Mouse (Mus musculus) MEL (cell line): ENCODE data around the gene Mybphl. TPM values are rescaled to one million over a fixed set of nuclear protein-coding genes. Genes with fewer than 3 reads are reported as not detected.

ENCODE experiments used
- DNase-seq: peaks from one replicate; pipeline ENCODE4 v3.0.0; 2011; ENCODE audit warnings: low read depth, low spot score
- H3K27ac ChIP-seq: 2 replicates; pipeline ENCODE4 v1.5.1; 2012; ENCODE audit warnings: low read depth, mild to moderate bottlenecking, control low read depth, low read length, moderate library complexity; ENCODE audit not compliant: control insufficient read depth
- H3K27me3 ChIP-seq, 2 experiments: fragments of 150-350 bp in 1 of 2; sonication (generic) in 1 of 2; 2 replicates each; pipeline ENCODE4 v1.6.1; 2012; ENCODE audit warnings: low read length in 2 of 2, mild to moderate bottlenecking in 2 of 2, improper control_type of control experiment in 1 of 2, moderate library complexity in 1 of 2; ENCODE audit not compliant: insufficient read depth in 2 of 2, control insufficient read depth in 1 of 2
- H3K36me3 ChIP-seq, 2 experiments: 2 replicates each; pipeline ENCODE4 v1.6.1; 2012 to 2014; ENCODE audit warnings: low read length in 2 of 2, improper control_type of control experiment in 1 of 2, inconsistent platforms in 1 of 2, mild to moderate bottlenecking in 1 of 2; ENCODE audit not compliant: insufficient read depth in 2 of 2, control insufficient read depth in 1 of 2
- H3K4me1 ChIP-seq, 2 experiments: fragments of 150-350 bp in 1 of 2; sonication (generic) in 1 of 2; 2 replicates each; pipeline ENCODE4 v1.6.1; 2012; ENCODE audit warnings: low read length in 2 of 2, improper control_type of control experiment in 1 of 2, mild to moderate bottlenecking in 1 of 2; ENCODE audit not compliant: insufficient read depth in 2 of 2, control insufficient read depth in 1 of 2
- H3K4me3 ChIP-seq, 2 experiments: fragments of 150-350 bp in 1 of 2; sonication (generic) in 1 of 2; 2 replicates each; pipeline ENCODE4 v1.5.1; 2012; ENCODE audit warnings: low read depth in 2 of 2, low read length in 2 of 2, mild to moderate bottlenecking in 2 of 2, moderate library complexity in 2 of 2, control low read depth in 1 of 2, improper control_type of control experiment in 1 of 2; ENCODE audit not compliant: control insufficient read depth in 1 of 2, insufficient read depth in 1 of 2
- H3K79me2 ChIP-seq: 2 replicates; pipeline ENCODE4 v1.6.1; 2012; ENCODE audit warnings: mild to moderate bottlenecking, low read length, moderate library complexity; ENCODE audit not compliant: control insufficient read depth, poor library complexity, insufficient read depth
- H3K9ac ChIP-seq: 2 replicates; pipeline ENCODE4 v1.6.1; 2012; ENCODE audit warnings: low read depth, mild to moderate bottlenecking, control low read depth, low read length, moderate library complexity; ENCODE audit not compliant: control insufficient read depth, poor library complexity, severe bottlenecking
- H3K9me3 ChIP-seq: fragments of 150-350 bp; sonication (generic); replicated peaks from 2 replicates; pipeline ENCODE4 v1.6.1; 2012; ENCODE audit warnings: mild to moderate bottlenecking, low read length, improper control_type of control experiment, moderate library complexity; ENCODE audit not compliant: insufficient read depth
- CHD2 ChIP-seq: IDR thresholded peaks from 2 replicates; pipeline ENCODE4 v1.6.1; 2011; ENCODE audit warnings: low read length, improper control_type of control experiment
- EP300 ChIP-seq, 2 experiments: IDR thresholded peaks; 2 replicates each; pipeline ENCODE4 v1.6.1; 2011; ENCODE audit warnings: improper control_type of control experiment in 2 of 2, low read length in 2 of 2, low read depth in 1 of 2, mild to moderate bottlenecking in 1 of 2
- ETS1 ChIP-seq: IDR thresholded peaks from 2 replicates; pipeline ENCODE4 v1.6.1; 2012; ENCODE audit warnings: low read depth, mild to moderate bottlenecking, inconsistent platforms, low read length, improper control_type of control experiment, moderate library complexity
- GATA1 ChIP-seq: IDR thresholded peaks from 2 replicates; pipeline ENCODE4 v1.6.1; 2011; ENCODE audit warnings: low read depth, low read length, improper control_type of control experiment
- HCFC1 ChIP-seq: IDR thresholded peaks from 2 replicates; pipeline ENCODE4 v1.6.1; 2012; ENCODE audit warnings: low read depth, mild to moderate bottlenecking, inconsistent platforms, low read length, improper control_type of control experiment, moderate library complexity
- MEF2A ChIP-seq: IDR thresholded peaks from 2 replicates; pipeline ENCODE4 v1.6.1; 2014; ENCODE audit warnings: low read depth, mild to moderate bottlenecking, inconsistent platforms, low read length, improper control_type of control experiment; ENCODE audit not compliant: poor library complexity, insufficient replicate concordance, severe bottlenecking; ENCODE audit errors: extremely low read depth
- MYB ChIP-seq: IDR thresholded peaks from 2 replicates; pipeline ENCODE4 v1.6.1; 2011; ENCODE audit warnings: mild to moderate bottlenecking, low read depth, low read length, improper control_type of control experiment
- NRF1 ChIP-seq: IDR thresholded peaks from 2 replicates; pipeline ENCODE4 v1.6.1; 2014; ENCODE audit warnings: low read depth, mild to moderate bottlenecking, inconsistent platforms, low read length, improper control_type of control experiment, moderate library complexity; ENCODE audit not compliant: poor library complexity, insufficient read depth, severe bottlenecking
- POLR2A ChIP-seq, 2 experiments: IDR thresholded peaks; 2 replicates each; pipeline ENCODE4 v1.6.1; 2011 to 2012; ENCODE audit warnings: low read length in 2 of 2, mild to moderate bottlenecking in 2 of 2, control low read depth in 1 of 2, improper control_type of control experiment in 1 of 2, low read depth in 1 of 2, moderate library complexity in 1 of 2; ENCODE audit not compliant: control insufficient read depth in 1 of 2, insufficient read depth in 1 of 2, poor library complexity in 1 of 2
- POLR2AphosphoS2 ChIP-seq: IDR thresholded peaks from 2 replicates; pipeline ENCODE4 v1.6.1; 2011; ENCODE audit warnings: low read length, improper control_type of control experiment
- RAD21 ChIP-seq: IDR thresholded peaks from 2 replicates; pipeline ENCODE4 v1.6.1; 2011; ENCODE audit warnings: mild to moderate bottlenecking, low read depth, low read length, improper control_type of control experiment
- RCOR1 ChIP-seq: IDR thresholded peaks from 2 replicates; pipeline ENCODE4 v1.6.1; 2012; ENCODE audit warnings: low read depth, mild to moderate bottlenecking, inconsistent platforms, low read length, improper control_type of control experiment
- SIN3A ChIP-seq: IDR thresholded peaks from 2 replicates; pipeline ENCODE4 v1.6.1; 2012; ENCODE audit warnings: low read length, improper control_type of control experiment, inconsistent platforms
- TAL1 ChIP-seq: IDR thresholded peaks from 2 replicates; pipeline ENCODE4 v1.6.1; 2012; ENCODE audit warnings: mild to moderate bottlenecking, inconsistent platforms, low read length, moderate library complexity, mixed read lengths
- TBP ChIP-seq: IDR thresholded peaks from 2 replicates; pipeline ENCODE4 v1.8.0; 2011; ENCODE audit warnings: low read depth, low read length, improper control_type of control experiment
- USF1 ChIP-seq: IDR thresholded peaks from 2 replicates; pipeline ENCODE4 v1.6.1; 2014; ENCODE audit warnings: low read depth, mild to moderate bottlenecking, inconsistent platforms, low read length, improper control_type of control experiment, moderate library complexity
- USF2 ChIP-seq, 2 experiments: IDR thresholded peaks; 2 replicates each; pipeline ENCODE4 v1.6.1; 2011 to 2012; ENCODE audit warnings: improper control_type of control experiment in 2 of 2, low read length in 2 of 2, borderline replicate concordance in 1 of 2, inconsistent platforms in 1 of 2, low read depth in 1 of 2, mild to moderate bottlenecking in 1 of 2; ENCODE audit not compliant: insufficient read depth in 1 of 2
- polyA plus RNA-seq, 2 experiments: library from polyadenylated mRNA; stranded (reverse) in 1 of 2; unstranded in 1 of 2; fragments of >175 nt in 1 of 2; fragments of >200 nt in 1 of 2; gene quantifications; 2 replicates each; pipeline versions ENCODE4 v1.2.1 to v1.2.4; 2012; ENCODE audit warnings: low replicate concordance in 2 of 2, low read depth in 1 of 2; ENCODE audit not compliant: insufficient read length in 2 of 2, insufficient read depth in 1 of 2, missing spikeins in 1 of 2
- total RNA-seq: library from RNA; depleted of rRNA; stranded (reverse); fragments of 300-350 nt; gene quantifications from 2 replicates; pipeline ENCODE4 v1.2.3, GENCODE M21; 2012

Gene Mybphl
- total and polyA plus RNA-seq, 3 experiments, result not detected

DNA sequence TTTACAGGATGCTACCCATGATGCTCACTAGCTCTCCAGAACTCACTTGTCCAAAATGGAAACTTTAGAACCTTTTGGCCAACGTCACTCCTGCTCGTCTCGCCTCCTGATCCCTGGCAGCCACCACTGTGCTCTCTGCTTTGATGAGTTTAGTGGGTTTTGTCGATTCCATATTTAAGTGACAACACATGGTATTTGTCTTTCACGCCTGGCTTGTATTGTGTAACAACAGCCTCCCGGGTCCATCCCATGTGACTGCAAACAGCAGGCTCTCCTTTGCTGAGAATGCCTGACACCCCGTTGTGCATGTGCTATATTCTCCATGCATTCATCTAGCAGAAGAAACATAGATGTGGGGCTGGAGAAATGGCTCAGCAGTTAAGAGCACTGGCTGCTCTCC is 22.5 kb upstream of the Mybphl start:
- Histone ChIP-seq H3K27me3 (no peaks in the 10 kb centered on the region), H3K9me3 (no peaks in the 10 kb centered on the region), H3K4me3 (no peak overlapping the region), H3K79me2 (no peaks in the 10 kb centered on the region), H3K4me1 (peaks cover 0 to 3% of the 10 kb centered on the region in 2 experiments; a peak in 1 of 4 replicates), H3K36me3 (peaks cover 0 to 3% of the 10 kb centered on the region in 2 experiments; a peak in 2 of 4 replicates), H3K27ac (no peak overlapping the region), H3K9ac (no peak overlapping the region)
- TF ChIP-seq MEF2A, result no peak
- no peak for TF ChIP-seq NRF1
- TF ChIP-seq TBP, result no peak
- no peak for TF ChIP-seq USF2 (IDR thresholded peaks at IDR 0.05; ENCODE audit: borderline replicate concordance in 1 of 2, insufficient read depth in 1 of 2, low read depth in 1 of 2, low read length in 2 of 2)
- TF ChIP-seq HCFC1, result no peak
- TF ChIP-seq CHD2, result no peak
- TF ChIP-seq POLR2A (IDR thresholded peaks at IDR 0.05; ENCODE audit: control insufficient read depth in 1 of 2, insufficient read depth in 1 of 2, low read depth in 1 of 2, low read length in 2 of 2, poor library complexity in 1 of 2), result no peak
- no peak for TF ChIP-seq POLR2AphosphoS2
- no peak for DNase-seq

- DNase-seq, result peak; percentile 48
- Histone ChIP-seq H3K9ac (no peak overlapping the region), H3K4me3 (no peak overlapping the region), H3K27me3 (no peaks in the 10 kb centered on the region), H3K36me3 (peaks cover 0 to 3% of the 10 kb centered on the region in 2 experiments; a peak in 2 of 4 replicates), H3K79me2 (no peaks in the 10 kb centered on the region), H3K9me3 (no peaks in the 10 kb centered on the region), H3K27ac (no peak overlapping the region), H3K4me1 (peaks cover 2 to 3% of the 10 kb centered on the region in 2 experiments; a peak in 2 of 4 replicates)
- TF ChIP-seq USF1 (no peak), MYB (no peak), EP300 (IDR thresholded peaks at IDR 0.05; ENCODE audit: low read depth in 1 of 2, low read length in 2 of 2) (0 out of 4 replicates have a peak, but pooled peaks of 1 of the 2 experiments have one; percentile 12), RAD21 (no peak), SIN3A (0 out of 2 replicates have a peak, but pooled peaks have one; percentile 12), CHD2 (no peak), NRF1 (no peak), RCOR1 (peak; percentile 72; the same call in 1 of the 2 replicates), ETS1 (peak; percentile 79), TAL1 (no peak), GATA1 (peak; percentile 64)
These were observed 18.9 kb upstream of the Mybphl start for GRCm38 (mm10) chr3:108345855-108346254.
